Mouse (Mus musculus) B cell, adult 2 months (primary cell): ENCODE measurements around the gene Lmo4.

Experiments used
- DNase-seq, 2 experiments: peaks; one replicate each; pipeline ENCODE4 v3.0.0; 2022

The Lmo4 gene

GRCm38 (mm10) chr3:144203259-144203987 is 1.6 kb downstream of the Lmo4 start:
- DNase-seq, result peak; percentile 37

- no peak for DNase-seq
Measured at GRCm38 (mm10) chr3:144202574-144203258, 2.3 kb downstream of the Lmo4 start.

GRCm38 (mm10) chr3:144201794-144202573 is 3.0 kb downstream of the Lmo4 start:
- peak; percentile 60 to 64 for DNase-seq

- DNase-seq, result no peak
Measured at GRCm38 (mm10) chr3:144185327-144186152, 19.5 kb downstream of the Lmo4 start.

- DNase-seq, result no peak
Measured at GRCm38 (mm10) chr3:144184918-144185317, 20.1 kb downstream of the Lmo4 start.

- DNase-seq, result no peak
Measured at GRCm38 (mm10) chr3:144182229-144182628, 22.8 kb downstream of the Lmo4 start.

GRCm38 (mm10) chr3:144178937-144179336 is 26.1 kb downstream of the Lmo4 start:
- no peak for DNase-seq

- no peak for DNase-seq
Measured at GRCm38 (mm10) chr3:144173866-144174588, 31.0 kb downstream of the Lmo4 start.

GRCm38 (mm10) chr3:144173138-144173537 is 31.9 kb downstream of the Lmo4 start:
- no peak for DNase-seq

GRCm38 (mm10) chr3:144171749-144172148 is 33.3 kb downstream of the Lmo4 start:
- no peak for DNase-seq

GRCm38 (mm10) chr3:144170539-144170938 is 34.5 kb downstream of the Lmo4 start:
- no peak for DNase-seq

GRCm38 (mm10) chr3:144166439-144167155 is 38.4 kb downstream of the Lmo4 start:
- no peak for DNase-seq

- no peak for DNase-seq
Measured at GRCm38 (mm10) chr3:144165439-144165838, 39.6 kb downstream of the Lmo4 start.

- DNase-seq, result no peak
Measured at GRCm38 (mm10) chr3:144164665-144165385, 40.2 kb downstream of the Lmo4 start.

GRCm38 (mm10) chr3:144163718-144164117 is 41.3 kb downstream of the Lmo4 start:
- no peak for DNase-seq

GRCm38 (mm10) chr3:144162156-144162555 is 42.9 kb downstream of the Lmo4 start:
- no peak for DNase-seq

- DNase-seq, result no peak
Measured at GRCm38 (mm10) chr3:144161261-144161660, 43.8 kb downstream of the Lmo4 start.

- no peak for DNase-seq
Measured at GRCm38 (mm10) chr3:144155746-144156145, 49.3 kb downstream of the Lmo4 start.

GRCm38 (mm10) chr3:144153395-144153794 is 51.6 kb downstream of the Lmo4 start:
- no peak for DNase-seq

- DNase-seq, result no peak
Measured at GRCm38 (mm10) chr3:144151001-144151400, 54.0 kb downstream of the Lmo4 start.

- DNase-seq, result no peak
Measured at GRCm38 (mm10) chr3:144148234-144148633, 56.8 kb downstream of the Lmo4 start.
